Mouse (Mus musculus): Measurements from ENCODE around the gene Carhsp1.

Carhsp1 gene

GRCm38 (mm10) chr16:8671551-8672349 lies at the start of gene Carhsp1:
Gene Carhsp1, minus strand, starts transcription at chr16:8672155.
- peak; percentile 97 for DNase-seq

GRCm38 (mm10) chr16:8720447-8720846 lies 48.5 kb upstream of the Carhsp1 start:
- DNase-seq, result no peak

GRCm38 (mm10) chr16:8717744-8718143 lies 45.8 kb upstream of the Carhsp1 start:
- no peak for DNase-seq

GRCm38 (mm10) chr16:8716300-8716699 lies 44.3 kb upstream of the Carhsp1 start:
- DNase-seq, result no peak

- DNase-seq, result no peak
Observed at GRCm38 (mm10) chr16:8715513-8716080, 43.6 kb upstream of the Carhsp1 start.

GRCm38 (mm10) chr16:8714851-8715250 lies 42.9 kb upstream of the Carhsp1 start:
- DNase-seq, result no peak

- no peak for DNase-seq
Observed at GRCm38 (mm10) chr16:8711998-8712397, 40.0 kb upstream of the Carhsp1 start.

- no peak for DNase-seq
Observed at GRCm38 (mm10) chr16:8700586-8700985, 28.6 kb upstream of the Carhsp1 start.

GRCm38 (mm10) chr16:8699556-8699955 lies 27.6 kb upstream of the Carhsp1 start:
- DNase-seq, result no peak

GRCm38 (mm10) chr16:8691206-8691605 lies 19.3 kb upstream of the Carhsp1 start:
- DNase-seq, result no peak

- no peak for DNase-seq
Observed at GRCm38 (mm10) chr16:8689979-8690656, 18.2 kb upstream of the Carhsp1 start.

- DNase-seq, result no peak
Observed at GRCm38 (mm10) chr16:8687559-8688112, 15.7 kb upstream of the Carhsp1 start.

- DNase-seq, result no peak
Observed at GRCm38 (mm10) chr16:8686871-8687535, 15.0 kb upstream of the Carhsp1 start.

- peak; percentile 80 for DNase-seq
Observed at GRCm38 (mm10) chr16:8686121-8686870, 14.3 kb upstream of the Carhsp1 start.

GRCm38 (mm10) chr16:8685087-8685486 lies 13.1 kb upstream of the Carhsp1 start:
- no peak for DNase-seq

- no peak for DNase-seq
Observed at GRCm38 (mm10) chr16:8680470-8680869, 8.5 kb upstream of the Carhsp1 start, which contains the start of gene Gm5767. Gene Gm5767, plus strand, starts transcription at chr16:8680770.

GRCm38 (mm10) chr16:8679780-8680179 lies 7.8 kb upstream of the Carhsp1 start:
- no peak for DNase-seq

- DNase-seq, result no peak
Observed at GRCm38 (mm10) chr16:8678676-8679075, 6.7 kb upstream of the Carhsp1 start.

GRCm38 (mm10) chr16:8678035-8678434 lies 6.1 kb upstream of the Carhsp1 start:
- DNase-seq, result no peak

- DNase-seq, result peak; percentile 60
Observed at GRCm38 (mm10) chr16:8676800-8677199, 4.8 kb upstream of the Carhsp1 start.

GRCm38 (mm10) chr16:8676228-8676627 lies 4.3 kb upstream of the Carhsp1 start:
- no peak for DNase-seq

- DNase-seq, result no peak
Observed at GRCm38 (mm10) chr16:8675559-8675958, 3.6 kb upstream of the Carhsp1 start.
